Mouse (Mus musculus) G1E (cell line): Measurements from ENCODE around the gene Tmem56.

Source experiments
- CTCF ChIP-seq: IDR thresholded peaks from 2 replicates; pipeline ENCODE4 v1.5.1; 2012; ENCODE audit warnings: low read depth, low read length, inconsistent platforms, mixed read lengths
- GATA1 ChIP-seq: IDR thresholded peaks from 2 replicates; pipeline ENCODE4 v1.6.1; 2012; ENCODE audit warnings: borderline replicate concordance, low read length, inconsistent platforms, mixed read lengths
- GATA2 ChIP-seq: IDR thresholded peaks from 2 replicates; pipeline ENCODE4 v1.6.1; 2012; ENCODE audit warnings: low read depth, low read length, inconsistent platforms, borderline replicate concordance

GRCm38 (mm10) chr3:121272577-121272976, 10.3 kb downstream of the Tmem56 start:
- no peak for TF ChIP-seq CTCF
- no peak for TF ChIP-seq GATA2
- no peak for TF ChIP-seq GATA1
